Mouse (Mus musculus): ENCODE results near the gene Arpc5l. TPM values are rescaled to one million over a fixed set of nuclear protein-coding genes. Genes with fewer than 3 reads are reported as not detected.

The Arpc5l gene
- total and polyA plus RNA-seq, 3 experiments: 38.8 to 102 (median 85.1) TPM

DNA sequence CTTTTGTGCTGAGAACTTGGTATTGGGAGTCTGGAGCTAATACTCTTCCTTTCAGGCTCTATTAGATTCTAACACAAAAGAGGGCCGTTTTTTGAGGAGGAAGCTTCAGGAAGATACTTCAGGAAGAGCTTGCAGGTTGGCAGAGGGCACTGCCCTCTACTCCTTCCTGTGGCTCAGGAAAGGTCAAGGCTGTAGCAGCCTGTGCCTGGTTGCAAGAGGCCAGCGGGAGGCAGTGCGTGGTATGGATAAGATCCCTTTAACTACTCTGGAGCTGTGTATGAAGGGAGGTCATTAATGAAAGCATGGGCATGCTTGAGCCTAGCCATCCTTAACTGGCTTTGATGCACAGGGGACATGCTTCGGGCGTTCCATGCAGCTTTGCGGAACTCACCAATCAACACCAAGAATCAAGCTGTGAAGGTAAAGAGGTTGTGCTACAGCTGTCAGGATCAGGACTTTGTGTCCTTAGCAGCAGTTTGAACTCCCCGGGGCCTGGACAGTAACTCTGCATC is 7.7 kb downstream of the Arpc5l start:
- TF ChIP-seq EP300 (IDR thresholded peaks at IDR 0.05; ENCODE audit: insufficient read depth, low read depth, low read length): no peak
- Histone ChIP-seq H3K4me3 (no peak overlapping the region), H3K4me1 (ENCODE audit: control insufficient read depth, insufficient read depth, low read length) (peaks cover 15% of the 10 kb centered on the region), H3K9ac (ENCODE audit: low read depth, low read length) (no peak overlapping the region), H3K36me3 (ENCODE audit: control insufficient read depth, insufficient read depth, low read length) (peaks cover 30% of the 10 kb centered on the region), H3K79me2 (replicated peaks; ENCODE audit: control insufficient read depth, insufficient read depth, low read length) (peaks cover 1% of the 10 kb centered on the region; the same call in 1 of the 2 replicates), H3K27ac (no peak overlapping the region; the same call in 1 of the 2 replicates), H3K27me3 (ENCODE audit: control insufficient read depth, insufficient read depth, low read length) (no peaks in the 10 kb centered on the region)
- WGBS: 75% methylated on average over 7 of the region's 7 CpGs
- intact Hi-C loops (cut with DNase I): no loop called here
- DNase-seq: no peak

DNA sequence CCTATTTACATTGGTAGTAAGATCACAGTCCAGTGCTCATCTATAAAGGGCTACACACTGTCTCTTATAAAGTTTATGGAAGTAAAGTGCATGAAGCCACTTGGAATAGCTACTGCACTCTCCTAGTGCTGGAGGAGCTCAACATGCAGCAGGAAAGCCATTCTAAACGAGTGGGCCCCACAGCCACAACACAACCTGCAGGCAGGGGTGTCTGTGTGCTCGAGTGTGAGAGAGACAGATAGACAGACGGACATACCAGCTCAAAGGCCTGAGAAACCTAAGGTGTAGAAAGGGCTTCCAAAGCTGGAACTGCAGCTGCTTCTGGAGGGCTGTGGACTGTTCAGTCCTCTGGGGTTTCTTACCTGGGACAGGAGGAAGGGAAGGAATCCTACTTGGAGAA is 11.4 kb downstream of the Arpc5l start:
- peaks cover 6% of the 10 kb centered on the region for H3K4me1 ChIP-seq (ENCODE audit: control insufficient read depth, insufficient read depth, low read length)
- no peak for DNase-seq
- intact Hi-C loops (cut with DNase I): no loop called here
- no peak overlapping the region for H3K4me3 ChIP-seq
- H3K36me3 ChIP-seq (ENCODE audit: control insufficient read depth, insufficient read depth, low read length): peaks cover 15% of the 10 kb centered on the region
- TF ChIP-seq POLR2A (IDR thresholded peaks at IDR 0.05; ENCODE audit: insufficient read depth, low read depth, low read length): no peak
- no peak for TF ChIP-seq CTCF (IDR thresholded peaks at IDR 0.05)
- no peak for TF ChIP-seq EP300 (IDR thresholded peaks at IDR 0.05; ENCODE audit: insufficient read depth, low read depth, low read length)
- no peak overlapping the region for H3K9ac ChIP-seq (ENCODE audit: low read depth, low read length)
- 77% methylated on average over 3 of the region's 3 CpGs for WGBS
- no peaks in the 10 kb centered on the region for H3K79me2 ChIP-seq (replicated peaks; ENCODE audit: control insufficient read depth, insufficient read depth, low read length)
- no peak overlapping the region for H3K27ac ChIP-seq
- no peaks in the 10 kb centered on the region for H3K27me3 ChIP-seq (ENCODE audit: control insufficient read depth, insufficient read depth, low read length)

- 89% methylated on average over 1 of the region's 1 CpGs for WGBS
Observed at GRCm38 (mm10) chr2:39020004-39020403, 14.9 kb downstream of the Arpc5l start.

DNA sequence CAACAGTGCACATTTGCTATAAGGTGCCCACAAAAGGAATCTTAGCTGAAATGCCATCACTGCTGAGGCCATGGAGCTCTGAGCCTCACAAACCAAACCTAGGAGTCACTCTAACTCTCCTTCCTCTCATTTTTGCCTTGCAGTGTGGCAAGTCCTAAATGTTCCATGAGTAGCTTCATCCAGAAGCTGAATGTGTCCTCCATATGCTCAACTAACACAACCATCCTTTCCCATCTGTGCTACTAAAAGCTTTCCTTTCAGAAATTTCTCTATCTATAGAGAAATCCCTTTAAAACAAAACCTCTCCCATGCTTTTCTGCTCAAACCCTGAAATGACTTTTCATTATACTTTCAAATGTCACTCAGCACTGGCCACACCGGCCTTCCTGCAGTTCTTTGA is 26.5 kb downstream of the Arpc5l start:
- DNase-seq: no peak
- WGBS: 95% methylated on average over 1 of the region's 1 CpGs
- Histone ChIP-seq H3K4me3 (no peak overlapping the region), H3K4me1 (ENCODE audit: control insufficient read depth, insufficient read depth, low read length) (no peaks in the 10 kb centered on the region), H3K27ac (no peak overlapping the region), H3K9ac (ENCODE audit: low read depth, low read length) (no peak overlapping the region), H3K79me2 (replicated peaks; ENCODE audit: control insufficient read depth, insufficient read depth, low read length) (no peaks in the 10 kb centered on the region), H3K27me3 (ENCODE audit: control insufficient read depth, insufficient read depth, low read length) (no peaks in the 10 kb centered on the region), H3K36me3 (ENCODE audit: control insufficient read depth, insufficient read depth, low read length) (no peaks in the 10 kb centered on the region; the same call in 1 of the 2 replicates)
- TF ChIP-seq POLR2A (IDR thresholded peaks at IDR 0.05; ENCODE audit: insufficient read depth, low read depth, low read length) (no peak), CTCF (IDR thresholded peaks at IDR 0.05) (no peak), EP300 (IDR thresholded peaks at IDR 0.05; ENCODE audit: insufficient read depth, low read depth, low read length) (no peak)
- intact Hi-C loops (cut with DNase I): no loop called here

More at GRCm38 (mm10) chr2:39020004-39020403, 14.9 kb downstream of the Arpc5l start:
- no peaks in the 10 kb centered on the region for H3K79me2 ChIP-seq (replicated peaks; ENCODE audit: control insufficient read depth, insufficient read depth, low read length)
- no peak overlapping the region for H3K9ac ChIP-seq (ENCODE audit: low read depth, low read length)
- intact Hi-C loops (cut with DNase I): no loop called here
- peaks cover 7% of the 10 kb centered on the region; the same call in 1 of the 2 replicates for H3K36me3 ChIP-seq (ENCODE audit: control insufficient read depth, insufficient read depth, low read length)
- no peak for DNase-seq
- H3K4me3 ChIP-seq: no peak overlapping the region
- H3K27ac ChIP-seq: no peak overlapping the region
- TF ChIP-seq CTCF (IDR thresholded peaks at IDR 0.05) (no peak), EP300 (IDR thresholded peaks at IDR 0.05; ENCODE audit: insufficient read depth, low read depth, low read length) (no peak), POLR2A (IDR thresholded peaks at IDR 0.05; ENCODE audit: insufficient read depth, low read depth, low read length) (no peak)
- no peaks in the 10 kb centered on the region for H3K4me1 ChIP-seq (ENCODE audit: control insufficient read depth, insufficient read depth, low read length)
- H3K27me3 ChIP-seq (ENCODE audit: control insufficient read depth, insufficient read depth, low read length): no peaks in the 10 kb centered on the region

- 97% methylated on average over 1 of the region's 1 CpGs for WGBS
- intact Hi-C loops (cut with DNase I): no loop called here
- H3K36me3 ChIP-seq (ENCODE audit: control insufficient read depth, insufficient read depth, low read length): peaks cover 3% of the 10 kb centered on the region
Observed at GRCm38 (mm10) chr2:39040215-39040614, 35.1 kb downstream of the Arpc5l start.

DNA sequence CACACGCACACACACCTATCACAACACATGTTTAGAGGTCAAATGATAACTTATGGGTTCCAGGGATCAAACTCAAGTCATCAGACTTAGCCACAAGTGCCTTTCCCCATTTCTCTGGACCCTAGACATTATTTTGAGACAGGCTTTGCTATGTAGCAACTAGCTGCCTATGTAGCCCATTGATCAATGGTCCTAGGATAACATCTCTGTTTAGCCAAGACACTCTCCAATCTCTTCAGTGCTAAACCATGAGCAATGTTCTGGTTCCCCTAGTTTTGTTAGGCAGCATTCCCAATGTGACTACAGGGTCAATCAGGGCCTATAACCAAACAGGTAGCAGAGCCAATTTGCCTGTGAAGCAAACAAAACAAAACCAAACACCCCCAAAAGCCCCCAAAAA is 43.4 kb downstream of the Arpc5l start:
- DNase-seq: no peak
- 94% methylated on average over 1 of the region's 1 CpGs for WGBS
- H3K79me2 ChIP-seq (replicated peaks; ENCODE audit: control insufficient read depth, insufficient read depth, low read length): no peaks in the 10 kb centered on the region
- no peaks in the 10 kb centered on the region for H3K27me3 ChIP-seq (ENCODE audit: control insufficient read depth, insufficient read depth, low read length)
- TF ChIP-seq EP300 (IDR thresholded peaks at IDR 0.05; ENCODE audit: insufficient read depth, low read depth, low read length) (no peak), CTCF (IDR thresholded peaks at IDR 0.05) (no peak), POLR2A (IDR thresholded peaks at IDR 0.05; ENCODE audit: insufficient read depth, low read depth, low read length) (no peak)
- no peak overlapping the region for H3K9ac ChIP-seq (ENCODE audit: low read depth, low read length)
- H3K36me3 ChIP-seq (ENCODE audit: control insufficient read depth, insufficient read depth, low read length): peaks cover 8% of the 10 kb centered on the region
- no peak overlapping the region for H3K4me3 ChIP-seq
- intact Hi-C loops (cut with DNase I): no loop called here
- H3K4me1 ChIP-seq (ENCODE audit: control insufficient read depth, insufficient read depth, low read length): no peaks in the 10 kb centered on the region
- no peak overlapping the region for H3K27ac ChIP-seq

More at GRCm38 (mm10) chr2:39040215-39040614, 35.1 kb downstream of the Arpc5l start:
- no peak for DNase-seq
- no peak overlapping the region for H3K27ac ChIP-seq
- H3K4me3 ChIP-seq: no peak overlapping the region
- no peaks in the 10 kb centered on the region for H3K79me2 ChIP-seq (replicated peaks; ENCODE audit: control insufficient read depth, insufficient read depth, low read length)
- H3K9ac ChIP-seq (ENCODE audit: low read depth, low read length): no peak overlapping the region
- no peaks in the 10 kb centered on the region for H3K27me3 ChIP-seq (ENCODE audit: control insufficient read depth, insufficient read depth, low read length)
- TF ChIP-seq EP300 (IDR thresholded peaks at IDR 0.05; ENCODE audit: insufficient read depth, low read depth, low read length): no peak
- TF ChIP-seq CTCF (IDR thresholded peaks at IDR 0.05): no peak
- TF ChIP-seq POLR2A (IDR thresholded peaks at IDR 0.05; ENCODE audit: insufficient read depth, low read depth, low read length): no peak
- no peaks in the 10 kb centered on the region for H3K4me1 ChIP-seq (ENCODE audit: control insufficient read depth, insufficient read depth, low read length)
